Mouse (Mus musculus) liver, postnatal 0 days (tissue): ENCODE results near the gene Sds.

ENCODE experiments used
- CTCF ChIP-seq: sonication (generic); IDR thresholded peaks from 2 replicates; pipeline ENCODE4 v1.5.1; 2016; ENCODE audit warnings: antibody characterized with exemption, low read depth
- EP300 ChIP-seq: IDR thresholded peaks from 2 replicates; pipeline ENCODE4 v1.6.1; 2016; ENCODE audit warnings: antibody characterized with exemption, low read depth, mild to moderate bottlenecking

- TF ChIP-seq CTCF = no peak
- no peak for TF ChIP-seq EP300
Measured at GRCm38 (mm10) chr5:120477993-120478392, 1.7 kb downstream of the Sds start.
